Mouse (Mus musculus) embryonic fibroblast, embryonic 13.5 days (primary cell): ENCODE data around the gene Galnt17.

ENCODE experiments used
- CTCF ChIP-seq: IDR thresholded peaks from 2 replicates; pipeline ENCODE4 v1.5.1; 2011; ENCODE audit warnings: mild to moderate bottlenecking, control low read depth, low read length, moderate library complexity, borderline replicate concordance; ENCODE audit not compliant: insufficient read depth
- POLR2A ChIP-seq: IDR thresholded peaks from 2 replicates; pipeline ENCODE4 v1.6.1; 2011; ENCODE audit warnings: low read depth, mild to moderate bottlenecking, control low read depth, low read length, moderate library complexity

GRCm38 (mm10) chr5:131065174-131065573 is 243.1 kb downstream of the Galnt17 start:
- no peak for TF ChIP-seq CTCF
- TF ChIP-seq POLR2A: no peak
